Mouse (Mus musculus) left cerebral cortex, postnatal 4 days (tissue): Measurements from ENCODE around the gene Gm38100. TPM values are rescaled to one million over a fixed set of nuclear protein-coding genes. Genes with fewer than 3 reads are reported as not detected.

ENCODE experiments used
- DNase-seq: peaks from one replicate; pipeline ENCODE4 v3.0.0-alpha.2; 2022
- intact Hi-C: fragments of 180-260 bp; cut with DNase I; formaldehyde crosslinking; loops from one replicate; pipeline ENCODE4 v1.15.1; 2025
- total RNA-seq, 2 experiments: library from RNA; stranded (reverse); gene quantifications; 2 replicates each; pipeline ENCODE4 v1.2.3; 2021

Gene Gm38100
- total RNA-seq, 2 experiments from 2014 or later: not detected

GRCm38 (mm10) chr1:175961786-175962185 is 41.7 kb downstream of the Gm38100 start:
- DNase-seq: no peak
- intact Hi-C loops: no loop called here

GRCm38 (mm10) chr1:175967004-175967745 is 47.0 kb downstream of the Gm38100 start:
- DNase-seq: peak; percentile 51
- intact Hi-C loops: no loop called here

GRCm38 (mm10) chr1:175970710-175971109 is 50.6 kb downstream of the Gm38100 start:
- peak; percentile 18 for DNase-seq
- intact Hi-C loops: no loop called here

Other genes with a start within 250 kb of the Gm38100 start
- gene Opn3, start 227.6 kb upstream of the Gm38100 start, total RNA-seq: 1 to 10 TPM; 6.0 to 7.7 TPM
- gene Chml, start 227.4 kb upstream of the Gm38100 start, total RNA-seq: 10 to 100 TPM; 16.2 to 18.4 TPM
- not detected for gene Wdr64, start 221.7 kb upstream of the Gm38100 start, total RNA-seq
- 1 to 10 TPM; 4.5 to 5.5 TPM for gene Exo1, start 39.7 kb upstream of the Gm38100 start, total RNA-seq
- under 1 TPM in 1 of 2 experiments, not detected in 1; 0.38 TPM for gene Rbm8a2, start 58.8 kb downstream of the Gm38100 start, total RNA-seq